Mouse (Mus musculus): ENCODE data around the gene 2810004N23Rik. TPM values are rescaled to one million over a fixed set of nuclear protein-coding genes. Genes with fewer than 3 reads are reported as not detected.

2810004N23Rik gene
- polyA plus RNA-seq, 1 experiment from 2014 or later, result 41.9 TPM

DNA sequence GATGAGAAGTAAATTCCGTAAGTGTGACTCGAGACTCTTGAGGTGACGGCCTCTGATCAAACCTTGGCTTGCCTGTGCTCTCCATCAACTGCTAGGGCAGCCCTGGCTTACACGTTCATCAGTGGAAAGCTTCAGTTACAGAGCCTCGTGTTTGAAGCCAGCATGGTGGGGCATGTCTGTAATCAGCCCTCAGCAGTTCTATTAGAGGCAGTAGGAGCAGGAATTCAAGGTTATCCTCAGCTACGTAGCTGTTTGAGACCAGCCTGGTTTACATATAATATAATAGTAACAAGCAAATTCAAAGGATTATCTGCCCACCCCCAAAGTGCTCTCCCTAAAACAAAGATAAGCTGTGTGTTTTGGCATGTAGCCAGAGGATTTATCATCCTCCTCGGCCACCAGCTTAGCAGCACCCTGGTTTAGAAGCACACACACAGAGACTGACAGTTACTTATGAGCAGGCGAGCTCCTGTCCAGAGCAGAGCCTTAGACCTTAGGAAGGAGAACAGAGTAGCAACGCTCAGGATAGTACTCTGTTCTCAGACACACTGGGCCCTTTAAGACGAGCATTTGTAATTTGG lies 16.1 kb upstream of the 2810004N23Rik start:
- no peak overlapping the region for H3K4me2 ChIP-seq (ENCODE audit: low read length)
- H3K27ac ChIP-seq (replicated peaks in 1 of 2; ENCODE audit: control insufficient read depth in 1 of 2, insufficient read depth in 1 of 2, low read depth in 2 of 2, low read length in 2 of 2), result peak overlapping the region in 1 of 2 experiments; percentile 41; a peak in 2 of 4 replicates
- peaks cover 2 to 10% of the 10 kb centered on the region in 2 experiments; a peak in 1 of 4 replicates for H3K4me1 ChIP-seq (ENCODE audit: control insufficient read depth in 2 of 2, insufficient read depth in 2 of 2, low read length in 2 of 2)
- H3K9ac ChIP-seq (ENCODE audit: low read length), result no peak overlapping the region
- no peak overlapping the region for H3K4me3 ChIP-seq (ENCODE audit: control insufficient read depth in 1 of 2, insufficient read depth in 1 of 2, low read depth in 1 of 2, low read length in 2 of 2)
- H3K36me3 ChIP-seq (ENCODE audit: control insufficient read depth, insufficient read depth, low read length), result peaks cover 93% of the 10 kb centered on the region
- H3K27me3 ChIP-seq (ENCODE audit: control insufficient read depth, insufficient read depth, low read length), result no peaks in the 10 kb centered on the region
- H3K9me3 ChIP-seq (ENCODE audit: control insufficient read depth, low read length), result no peaks in the 10 kb centered on the region
- WGBS, result 45% methylated on average over 10 of the region's 10 CpGs
- ATAC-seq (ENCODE audit: insufficient number of reproducible peaks, insufficient read depth, low FRiP score, low read depth), result no peak

- Histone ChIP-seq H3K4me1 (ENCODE audit: control insufficient read depth in 2 of 2, insufficient read depth in 2 of 2, low read length in 2 of 2) (peaks cover 2 to 10% of the 10 kb centered on the region in 2 experiments; a peak in 2 of 4 replicates), H3K4me2 (ENCODE audit: low read length) (no peak overlapping the region), H3K36me3 (ENCODE audit: control insufficient read depth, insufficient read depth, low read length) (peaks cover 93% of the 10 kb centered on the region), H3K27ac (replicated peaks in 1 of 2; ENCODE audit: control insufficient read depth in 1 of 2, insufficient read depth in 1 of 2, low read depth in 2 of 2, low read length in 2 of 2) (no peak overlapping the region), H3K4me3 (ENCODE audit: control insufficient read depth in 1 of 2, insufficient read depth in 1 of 2, low read depth in 1 of 2, low read length in 2 of 2) (no peak overlapping the region), H3K9me3 (ENCODE audit: control insufficient read depth, low read length) (no peaks in the 10 kb centered on the region), H3K27me3 (ENCODE audit: control insufficient read depth, insufficient read depth, low read length) (no peaks in the 10 kb centered on the region), H3K9ac (ENCODE audit: low read length) (no peak overlapping the region)
- 60% methylated on average over 5 of the region's 5 CpGs for WGBS
- no peak for ATAC-seq (ENCODE audit: insufficient number of reproducible peaks, insufficient read depth, low FRiP score, low read depth)
These were observed 15.2 kb upstream of the 2810004N23Rik start for GRCm38 (mm10) chr8:124878141-124878540.

DNA sequence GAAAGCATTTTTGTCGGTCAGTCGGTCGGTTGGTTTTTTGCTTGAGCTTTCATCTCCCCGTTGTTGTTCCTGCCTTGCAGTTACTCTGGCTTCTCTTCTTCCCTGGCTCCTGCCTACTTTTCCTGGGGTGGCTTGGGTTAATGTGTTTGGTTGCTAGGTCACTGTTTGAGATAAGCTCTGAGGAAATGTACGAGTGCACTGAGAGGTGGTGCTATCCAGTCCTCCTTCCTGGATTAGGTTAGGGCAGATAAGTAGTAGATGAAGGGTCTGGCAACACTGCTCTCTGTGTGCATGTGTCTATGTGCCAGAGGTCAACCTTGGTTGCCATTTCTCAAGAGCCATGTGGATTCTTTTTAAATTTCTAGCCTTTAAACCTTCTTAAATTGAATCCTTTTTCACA lies 9.8 kb upstream of the 2810004N23Rik start:
- Histone ChIP-seq H3K27me3 (ENCODE audit: control insufficient read depth, insufficient read depth, low read length) (no peaks in the 10 kb centered on the region), H3K36me3 (ENCODE audit: control insufficient read depth, insufficient read depth, low read length) (peaks cover 69% of the 10 kb centered on the region), H3K9ac (ENCODE audit: low read length) (no peak overlapping the region), H3K4me2 (ENCODE audit: low read length) (no peak overlapping the region), H3K4me1 (ENCODE audit: control insufficient read depth in 2 of 2, insufficient read depth in 2 of 2, low read length in 2 of 2) (peaks cover 11 to 28% of the 10 kb centered on the region in 2 experiments), H3K27ac (replicated peaks in 1 of 2; ENCODE audit: control insufficient read depth in 1 of 2, insufficient read depth in 1 of 2, low read depth in 2 of 2, low read length in 2 of 2) (0 out of 4 replicates have a peak overlapping the region, but pooled peaks of 1 of the 2 experiments have one; percentile 14), H3K9me3 (ENCODE audit: control insufficient read depth, low read length) (no peaks in the 10 kb centered on the region), H3K4me3 (ENCODE audit: control insufficient read depth in 1 of 2, insufficient read depth in 1 of 2, low read depth in 1 of 2, low read length in 2 of 2) (no peak overlapping the region)
- 21% methylated on average over 5 of the region's 5 CpGs for WGBS
- ATAC-seq (ENCODE audit: insufficient number of reproducible peaks, insufficient read depth, low FRiP score, low read depth), result no peak

DNA sequence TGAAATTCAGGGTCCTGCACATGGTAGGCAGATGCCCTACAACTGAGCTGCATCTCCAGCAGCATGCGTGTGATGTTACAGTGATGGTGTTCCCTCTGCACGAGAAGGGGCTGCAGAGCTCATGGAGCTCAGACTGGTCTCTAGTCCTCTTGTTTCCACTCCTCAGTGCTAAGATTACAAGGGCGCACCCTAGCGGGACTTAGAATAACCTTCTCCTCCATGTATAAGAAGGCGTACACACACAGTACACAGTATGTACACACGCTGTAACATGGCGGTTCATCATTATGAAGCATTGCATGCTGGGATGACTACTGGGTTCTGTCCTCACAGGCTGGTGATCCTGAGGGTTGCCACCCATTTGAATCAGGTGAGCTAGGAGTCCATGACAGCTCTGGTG lies 9.2 kb upstream of the 2810004N23Rik start:
- H3K9ac ChIP-seq (ENCODE audit: low read length), result no peak overlapping the region
- H3K36me3 ChIP-seq (ENCODE audit: control insufficient read depth, insufficient read depth, low read length), result peaks cover 63% of the 10 kb centered on the region
- no peak overlapping the region for H3K4me3 ChIP-seq (ENCODE audit: control insufficient read depth in 1 of 2, insufficient read depth in 1 of 2, low read depth in 1 of 2, low read length in 2 of 2)
- no peak for ATAC-seq (ENCODE audit: insufficient number of reproducible peaks, insufficient read depth, low FRiP score, low read depth)
- H3K4me2 ChIP-seq (ENCODE audit: low read length), result no peak overlapping the region
- H3K27me3 ChIP-seq (ENCODE audit: control insufficient read depth, insufficient read depth, low read length), result no peaks in the 10 kb centered on the region
- H3K27ac ChIP-seq (replicated peaks in 1 of 2; ENCODE audit: control insufficient read depth in 1 of 2, insufficient read depth in 1 of 2, low read depth in 2 of 2, low read length in 2 of 2), result no peak overlapping the region
- WGBS, result 91% methylated on average over 7 of the region's 7 CpGs
- H3K9me3 ChIP-seq (ENCODE audit: control insufficient read depth, low read length), result no peaks in the 10 kb centered on the region
- H3K4me1 ChIP-seq (ENCODE audit: control insufficient read depth in 2 of 2, insufficient read depth in 2 of 2, low read length in 2 of 2), result peaks cover 17 to 34% of the 10 kb centered on the region in 2 experiments

- Histone ChIP-seq H3K36me3 (ENCODE audit: control insufficient read depth, insufficient read depth, low read length) (peaks cover 57% of the 10 kb centered on the region), H3K27ac (replicated peaks in 1 of 2; ENCODE audit: control insufficient read depth in 1 of 2, insufficient read depth in 1 of 2, low read depth in 2 of 2, low read length in 2 of 2) (no peak overlapping the region), H3K9ac (ENCODE audit: low read length) (no peak overlapping the region), H3K4me3 (ENCODE audit: control insufficient read depth in 1 of 2, insufficient read depth in 1 of 2, low read depth in 1 of 2, low read length in 2 of 2) (no peak overlapping the region), H3K4me1 (ENCODE audit: control insufficient read depth in 2 of 2, insufficient read depth in 2 of 2, low read length in 2 of 2) (peaks cover 19 to 39% of the 10 kb centered on the region in 2 experiments), H3K9me3 (ENCODE audit: control insufficient read depth, low read length) (no peaks in the 10 kb centered on the region), H3K4me2 (ENCODE audit: low read length) (no peak overlapping the region), H3K27me3 (ENCODE audit: control insufficient read depth, insufficient read depth, low read length) (no peaks in the 10 kb centered on the region)
- WGBS, result 93% methylated on average over 7 of the region's 7 CpGs
- no peak for ATAC-seq (ENCODE audit: insufficient number of reproducible peaks, insufficient read depth, low FRiP score, low read depth)
These were observed 8.6 kb upstream of the 2810004N23Rik start for GRCm38 (mm10) chr8:124871474-124871873.

DNA sequence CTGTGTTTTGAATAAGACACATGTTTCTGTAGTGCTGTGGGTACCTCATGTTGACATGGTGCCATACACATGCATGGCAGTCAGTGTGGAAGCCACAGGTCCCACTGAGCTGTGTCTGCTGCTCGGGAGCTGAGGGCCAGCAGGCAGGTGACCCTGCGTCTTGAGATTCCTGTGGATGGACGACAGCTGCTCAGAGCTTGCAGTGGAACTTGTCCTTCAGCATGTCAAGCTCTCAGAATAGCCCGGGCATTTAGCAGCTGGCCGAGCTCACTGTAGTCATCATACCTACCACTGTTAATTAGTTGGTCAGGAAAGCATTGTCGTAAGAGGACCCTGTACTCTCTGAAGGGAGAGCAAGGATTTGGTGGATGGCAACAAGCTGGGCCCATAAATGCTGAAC lies 6.8 kb upstream of the 2810004N23Rik start:
- Histone ChIP-seq H3K9me3 (ENCODE audit: control insufficient read depth, low read length) (no peaks in the 10 kb centered on the region), H3K4me3 (ENCODE audit: control insufficient read depth in 1 of 2, insufficient read depth in 1 of 2, low read depth in 1 of 2, low read length in 2 of 2) (no peak overlapping the region), H3K4me1 (ENCODE audit: control insufficient read depth in 2 of 2, insufficient read depth in 2 of 2, low read length in 2 of 2) (peaks cover 23 to 45% of the 10 kb centered on the region in 2 experiments), H3K4me2 (ENCODE audit: low read length) (no peak overlapping the region), H3K27ac (replicated peaks in 1 of 2; ENCODE audit: control insufficient read depth in 1 of 2, insufficient read depth in 1 of 2, low read depth in 2 of 2, low read length in 2 of 2) (peak overlapping the region in 1 of 2 experiments; percentile 14; a peak in 1 of 4 replicates), H3K36me3 (ENCODE audit: control insufficient read depth, insufficient read depth, low read length) (peaks cover 49% of the 10 kb centered on the region), H3K9ac (ENCODE audit: low read length) (no peak overlapping the region), H3K27me3 (ENCODE audit: control insufficient read depth, insufficient read depth, low read length) (no peaks in the 10 kb centered on the region)
- ATAC-seq (ENCODE audit: insufficient number of reproducible peaks, insufficient read depth, low FRiP score, low read depth), result no peak
- WGBS, result 39% methylated on average over 6 of the region's 6 CpGs

GRCm38 (mm10) chr8:124867126-124867525 lies 4.2 kb upstream of the 2810004N23Rik start:
- H3K4me1 ChIP-seq (ENCODE audit: control insufficient read depth in 2 of 2, insufficient read depth in 2 of 2, low read length in 2 of 2), result peaks cover 17 to 41% of the 10 kb centered on the region in 2 experiments
- H3K9ac ChIP-seq (ENCODE audit: low read length), result no peak overlapping the region
- peaks cover 23% of the 10 kb centered on the region for H3K36me3 ChIP-seq (ENCODE audit: control insufficient read depth, insufficient read depth, low read length)
- no peaks in the 10 kb centered on the region for H3K9me3 ChIP-seq (ENCODE audit: control insufficient read depth, low read length)
- no peak for ATAC-seq (ENCODE audit: insufficient number of reproducible peaks, insufficient read depth, low FRiP score, low read depth)
- peak overlapping the region; percentile 15 to 27; a peak in 2 of 4 replicates for H3K27ac ChIP-seq (replicated peaks in 1 of 2; ENCODE audit: control insufficient read depth in 1 of 2, insufficient read depth in 1 of 2, low read depth in 2 of 2, low read length in 2 of 2)
- no peak overlapping the region for H3K4me3 ChIP-seq (ENCODE audit: control insufficient read depth in 1 of 2, insufficient read depth in 1 of 2, low read depth in 1 of 2, low read length in 2 of 2)
- no peak overlapping the region for H3K4me2 ChIP-seq (ENCODE audit: low read length)
- no peaks in the 10 kb centered on the region for H3K27me3 ChIP-seq (ENCODE audit: control insufficient read depth, insufficient read depth, low read length)
- WGBS, result 9% methylated on average over 2 of the region's 2 CpGs

- no peak overlapping the region for H3K4me2 ChIP-seq (ENCODE audit: low read length)
- peaks cover 19% of the 10 kb centered on the region for H3K36me3 ChIP-seq (ENCODE audit: control insufficient read depth, insufficient read depth, low read length)
- ATAC-seq (ENCODE audit: insufficient number of reproducible peaks, insufficient read depth, low FRiP score, low read depth), result no peak
- no peak overlapping the region for H3K9ac ChIP-seq (ENCODE audit: low read length)
- H3K9me3 ChIP-seq (ENCODE audit: control insufficient read depth, low read length), result no peaks in the 10 kb centered on the region
- 20% methylated on average over 3 of the region's 3 CpGs for WGBS
- peak overlapping the region in 1 of 2 experiments; percentile 15; a peak in 1 of 4 replicates for H3K27ac ChIP-seq (replicated peaks in 1 of 2; ENCODE audit: control insufficient read depth in 1 of 2, insufficient read depth in 1 of 2, low read depth in 2 of 2, low read length in 2 of 2)
- H3K4me1 ChIP-seq (ENCODE audit: control insufficient read depth in 2 of 2, insufficient read depth in 2 of 2, low read length in 2 of 2), result peaks cover 15 to 42% of the 10 kb centered on the region in 2 experiments
- H3K27me3 ChIP-seq (ENCODE audit: control insufficient read depth, insufficient read depth, low read length), result no peaks in the 10 kb centered on the region
- no peak overlapping the region for H3K4me3 ChIP-seq (ENCODE audit: control insufficient read depth in 1 of 2, insufficient read depth in 1 of 2, low read depth in 1 of 2, low read length in 2 of 2)
These were observed 3.7 kb upstream of the 2810004N23Rik start for GRCm38 (mm10) chr8:124866669-124867068.

Measured in heart, embryonic 14.5 days (tissue).